7 mouse cellular contexts compared by ENCODE assay signal in genomic region chr15:50261245-50261872, GRCm38 (mm10).
A peak's percentile ranks its signal among the peaks of the same experiment; 100 is the strongest.
DNase-seq lines count a peak whose midpoint lies in the region; ATAC-seq and TF ChIP-seq lines count a peak whose summit lies in the region.

No protein-coding gene starts in this region.

- no peak overlapping the region for H3K9ac ChIP-seq in ES-Bruce4 (ENCODE audit: low read depth, poor library complexity, severe bottlenecking)
- no peak overlapping the region for H3K9ac ChIP-seq in lung, postnatal 0 days (replicated peaks; ENCODE audit: low read depth)

- no peaks in the 10 kb centered on the region for H3K9me3 ChIP-seq in ES-Bruce4 (replicated peaks; ENCODE audit: control insufficient read depth, insufficient read depth, low read length, poor library complexity, severe bottlenecking)
- H3K9me3 ChIP-seq in lung, postnatal 0 days (ENCODE audit: low read length): no peaks in the 10 kb centered on the region

- WGBS in lung, postnatal 0 days: 54% methylated on average over 8 of the region's 8 CpGs

- TF ChIP-seq CTCF in ES-Bruce4 (IDR thresholded peaks at IDR 0.05; ENCODE audit: low read depth, low read length): peak; percentile 35
- TF ChIP-seq CTCF in lung, postnatal 0 days (IDR thresholded peaks at IDR 0.05): peak; percentile 83

- DNase-seq in adrenal gland, adult 2 months: peak; percentile 48
- peak; percentile 87 for DNase-seq in embryo, embryonic 10.5 days (ENCODE audit: low spot score)
- DNase-seq in heart, postnatal 14 days: peak; percentile 35 to 68
- peak; percentile 37 to 64 for DNase-seq in layer of hippocampus, adult 8-10 months (ENCODE audit: low spot score in 2 of 2)
- peak; percentile 75 for DNase-seq in lung, postnatal 0 days (ENCODE audit: low spot score)
- peak; percentile 67 to 79 for DNase-seq in right cerebral cortex, adult 2 months (ENCODE audit: low spot score in 2 of 2)

- H3K4me1 ChIP-seq in ES-Bruce4 (ENCODE audit: control insufficient read depth, insufficient read depth, low read length): no peaks in the 10 kb centered on the region
- no peaks in the 10 kb centered on the region for H3K4me1 ChIP-seq in lung, postnatal 0 days (ENCODE audit: insufficient read depth, low read depth, low read length)

- H3K36me3 ChIP-seq in ES-Bruce4 (ENCODE audit: control insufficient read depth, insufficient read depth, low read length, poor library complexity, severe bottlenecking): no peaks in the 10 kb centered on the region
- H3K36me3 ChIP-seq in lung, postnatal 0 days (ENCODE audit: insufficient read depth, low read length): no peaks in the 10 kb centered on the region

- H3K27me3 ChIP-seq in ES-Bruce4 (ENCODE audit: control insufficient read depth, insufficient read depth, low read length, poor library complexity, severe bottlenecking): no peaks in the 10 kb centered on the region
- no peaks in the 10 kb centered on the region for H3K27me3 ChIP-seq in lung, postnatal 0 days (replicated peaks; ENCODE audit: insufficient read depth, low read length)

- no peak; the same call in 1 of the 2 replicates for ATAC-seq in lung, postnatal 0 days

- no peak for TF ChIP-seq EP300 in ES-Bruce4 (IDR thresholded peaks at IDR 0.05; ENCODE audit: insufficient read depth, low read depth, low read length)
- no peak for TF ChIP-seq EP300 in lung, postnatal 0 days (IDR thresholded peaks at IDR 0.05)

- H3K4me3 ChIP-seq in ES-Bruce4 (ENCODE audit: low read depth, low read length): no peak overlapping the region
- no peak overlapping the region for H3K4me3 ChIP-seq in lung, postnatal 0 days (ENCODE audit: low read depth, low read length)

- no peak overlapping the region for H3K4me2 ChIP-seq in lung, postnatal 0 days (replicated peaks; ENCODE audit: low read depth, low read length)

- no peak overlapping the region for H3K27ac ChIP-seq in ES-Bruce4 (ENCODE audit: insufficient read depth, low read length)
- H3K27ac ChIP-seq in lung, postnatal 0 days (ENCODE audit: low read length): no peak overlapping the region

- intact Hi-C loops in heart, postnatal 14 days (cut with DNase I): no loop called here

- no peak for TF ChIP-seq POLR2A in ES-Bruce4 (IDR thresholded peaks at IDR 0.05; ENCODE audit: insufficient read depth, low read length)
